In genomic region chr7:50516681-50517080, GRCm38 (mm10) we compare ENCODE assay signal across 13 mouse cellular contexts.
"Had no signal": no experiment of that assay in that cellular context is flagged by ENCODE, and none has a peak within 500 bp of the region (broad histone marks: within the 10 kb centered on the region; RNA-seq: fewer than 3 reads in every experiment).

No protein-coding gene starts in this region.

- ATAC-seq: midbrain, embryonic 16.5 days had no signal

- H3K36me3 ChIP-seq: limb, embryonic 10.5 days; liver, embryonic 15.5 days; lung, embryonic 15.5 days; midbrain, embryonic 12.5 days had no signal

- H3K9ac ChIP-seq: liver, embryonic 15.5 days; lung, embryonic 15.5 days; midbrain, embryonic 12.5 days had no signal

- H3K4me1 ChIP-seq: limb, embryonic 10.5 days; liver, embryonic 15.5 days; lung, embryonic 15.5 days; megakaryocyte, embryonic 14.5 days; midbrain, embryonic 12.5 days had no signal

- H3K27ac ChIP-seq: layer of hippocampus, adult 2 months; limb, embryonic 10.5 days; liver, embryonic 15.5 days; lung, embryonic 15.5 days; macrophage; midbrain, embryonic 12.5 days had no signal

- H3K4me3 ChIP-seq: layer of hippocampus, adult 2 months; limb, embryonic 10.5 days; liver, embryonic 15.5 days; lung, embryonic 15.5 days; megakaryocyte, embryonic 14.5 days; midbrain, embryonic 12.5 days had no signal

- DNase-seq: kidney, postnatal 10 days; kidney, postnatal 4 days; right cerebral cortex, postnatal 14 days; thymus, postnatal 4 days had no signal

- H3K9me3 ChIP-seq: limb, embryonic 10.5 days; liver, embryonic 15.5 days; lung, embryonic 15.5 days; midbrain, embryonic 12.5 days had no signal

- H3K27me3 ChIP-seq: liver, embryonic 15.5 days; lung, embryonic 15.5 days; megakaryocyte, embryonic 14.5 days; midbrain, embryonic 12.5 days had no signal

- H3K4me2 ChIP-seq: liver, embryonic 11.5 days; liver, embryonic 15.5 days; lung, embryonic 15.5 days; midbrain, embryonic 12.5 days had no signal
